Mouse (Mus musculus) CH12.LX (cell line): ENCODE data around the gene Morn4.

Experiments used
- CTCF ChIP-seq, 2 experiments: IDR thresholded peaks in 1 of 2; conservative IDR thresholded peaks in 1 of 2; 2 replicates each; pipeline ENCODE4 v1.5.1; 2011 to 2012; ENCODE audit warnings: low read depth in 2 of 2, low read length in 2 of 2, improper control_type of control experiment in 1 of 2, inconsistent platforms in 1 of 2, mild to moderate bottlenecking in 1 of 2, moderate library complexity in 1 of 2
- EP300 ChIP-seq: IDR thresholded peaks from 2 replicates; pipeline ENCODE4 v1.6.1; 2011; ENCODE audit warnings: low read length, improper control_type of control experiment
- GABPA ChIP-seq: IDR thresholded peaks from 2 replicates; pipeline ENCODE4 v1.6.1; 2012; ENCODE audit warnings: low read depth, low read length, improper control_type of control experiment, inconsistent platforms; ENCODE audit not compliant: insufficient replicate concordance
- MAX ChIP-seq: IDR thresholded peaks from 2 replicates; pipeline ENCODE4 v1.6.1; 2011; ENCODE audit warnings: low read length, improper control_type of control experiment
- MXI1 ChIP-seq: IDR thresholded peaks from 2 replicates; pipeline ENCODE4 v1.6.1; 2011; ENCODE audit warnings: mild to moderate bottlenecking, low read depth, low read length, improper control_type of control experiment
- POLR2A ChIP-seq: IDR thresholded peaks from 2 replicates; pipeline ENCODE4 v1.6.1; 2011; ENCODE audit warnings: low read depth, mild to moderate bottlenecking, improper control_type of control experiment, low read length
- POLR2AphosphoS2 ChIP-seq: IDR thresholded peaks from 2 replicates; pipeline ENCODE4 v1.6.1; 2011; ENCODE audit warnings: low read depth, low read length, improper control_type of control experiment
- RAD21 ChIP-seq: IDR thresholded peaks from 2 replicates; pipeline ENCODE4 v1.6.1; 2011; ENCODE audit warnings: low read depth, mild to moderate bottlenecking, low read length, improper control_type of control experiment, moderate library complexity
- RCOR1 ChIP-seq: conservative IDR thresholded peaks from 2 replicates; pipeline ENCODE4 v1.6.1; 2012; ENCODE audit warnings: low read depth, mild to moderate bottlenecking, inconsistent platforms, low read length, improper control_type of control experiment
- ZC3H11A ChIP-seq: IDR thresholded peaks from 2 replicates; pipeline ENCODE4 v1.6.1; 2012; ENCODE audit warnings: low read depth, mild to moderate bottlenecking, inconsistent platforms, low read length, improper control_type of control experiment

DNA sequence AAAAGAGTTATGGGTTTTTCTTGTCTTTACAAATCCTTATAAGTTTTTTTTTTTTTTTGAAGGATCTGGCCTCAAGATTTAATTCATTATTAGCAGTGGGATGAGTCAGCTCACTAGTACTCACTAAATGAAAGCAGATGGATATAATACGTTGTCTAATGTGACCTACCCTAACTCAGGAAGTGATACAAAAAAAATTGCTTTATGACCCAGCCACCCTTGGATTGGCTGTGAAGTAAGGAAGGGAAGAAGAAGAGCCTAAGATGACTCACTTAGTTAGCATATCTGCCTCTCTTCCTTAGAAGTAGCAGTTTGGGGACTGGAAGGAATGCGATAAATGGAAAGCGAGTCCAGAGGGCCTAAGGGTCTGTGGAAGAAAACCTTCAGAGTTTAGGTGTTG lies 13.2 kb upstream of the Morn4 start:
- no peak for TF ChIP-seq CTCF (conservative IDR thresholded peaks at IDR 0.05 in 1 of 2, IDR thresholded peaks at IDR 0.05 in 1 of 2; ENCODE audit: low read depth in 2 of 2, low read length in 2 of 2)
- no peak for TF ChIP-seq EP300
- no peak for TF ChIP-seq ZC3H11A
- TF ChIP-seq POLR2A = no peak
- TF ChIP-seq MXI1 = no peak
- no peak for TF ChIP-seq MAX
- TF ChIP-seq GABPA = no peak
- no peak for TF ChIP-seq RCOR1
- no peak for TF ChIP-seq POLR2AphosphoS2
- no peak for TF ChIP-seq RAD21
